Mouse (Mus musculus): Measurements from ENCODE around the gene Rbsn. TPM values are rescaled to one million over a fixed set of nuclear protein-coding genes. Genes with fewer than 3 reads are reported as not detected.

Gene Rbsn
- polyA plus RNA-seq, 1 experiment from 2014 or later: 35.6 TPM

GRCm38 (mm10) chr6:92158801-92159200 is 55.9 kb downstream of the Rbsn start:
- H3K36me3 ChIP-seq: peaks cover 91% of the 10 kb centered on the region
- no peaks in the 10 kb centered on the region for H3K4me1 ChIP-seq
- H3K9me3 ChIP-seq: no peaks in the 10 kb centered on the region
- H3K4me3 ChIP-seq: no peak overlapping the region
- H3K27me3 ChIP-seq: no peaks in the 10 kb centered on the region
- H3K4me2 ChIP-seq (replicated peaks): no peak overlapping the region
- ATAC-seq (ENCODE audit: insufficient number of reproducible peaks, insufficient read depth, low FRiP score, low TSS enrichment): no peak
- H3K9ac ChIP-seq: no peak overlapping the region
- no peak overlapping the region for H3K27ac ChIP-seq
- 89% methylated on average over 3 of the region's 3 CpGs for WGBS

GRCm38 (mm10) chr6:92153774-92154173 is 61.0 kb downstream of the Rbsn start:
- peaks cover 77% of the 10 kb centered on the region for H3K36me3 ChIP-seq
- 97% methylated on average over 1 of the region's 1 CpGs for WGBS
- H3K4me2 ChIP-seq (replicated peaks): no peak overlapping the region
- no peak for ATAC-seq (ENCODE audit: insufficient number of reproducible peaks, insufficient read depth, low FRiP score, low TSS enrichment)
- H3K27ac ChIP-seq: no peak overlapping the region
- no peaks in the 10 kb centered on the region for H3K27me3 ChIP-seq
- no peak overlapping the region for H3K4me3 ChIP-seq
- H3K9ac ChIP-seq: no peak overlapping the region
- no peaks in the 10 kb centered on the region for H3K4me1 ChIP-seq
- H3K9me3 ChIP-seq: no peaks in the 10 kb centered on the region

DNA sequence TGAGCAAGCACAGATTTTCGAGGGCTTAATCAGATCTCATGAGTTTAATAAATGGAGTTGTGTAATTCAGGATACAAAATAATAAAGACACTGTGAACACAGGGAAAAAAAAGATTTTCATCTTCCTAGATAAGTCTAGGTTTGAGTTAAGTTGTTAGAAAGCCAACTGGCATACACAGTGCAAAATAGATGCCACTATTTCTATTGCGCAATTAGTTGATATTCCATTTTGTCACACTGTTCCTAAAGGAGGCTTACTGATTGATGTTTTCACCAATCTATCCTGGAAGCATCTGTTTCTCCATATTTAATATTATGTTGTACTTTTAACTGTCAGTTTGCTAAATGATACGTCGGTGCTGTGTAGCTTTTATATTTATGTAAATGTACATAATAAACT is 68.8 kb downstream of the Rbsn start:
- H3K4me1 ChIP-seq: no peaks in the 10 kb centered on the region
- H3K4me3 ChIP-seq: no peak overlapping the region
- peaks cover 30% of the 10 kb centered on the region for H3K36me3 ChIP-seq
- 96% methylated on average over 4 of the region's 4 CpGs for WGBS
- no peaks in the 10 kb centered on the region for H3K27me3 ChIP-seq
- H3K9me3 ChIP-seq: no peaks in the 10 kb centered on the region
- H3K4me2 ChIP-seq (replicated peaks): no peak overlapping the region
- H3K9ac ChIP-seq: no peak overlapping the region
- ATAC-seq (ENCODE audit: insufficient number of reproducible peaks, insufficient read depth, low FRiP score, low TSS enrichment): no peak
- no peak overlapping the region for H3K27ac ChIP-seq

Other genes with a start within 250 kb of the Rbsn start
- 10.1 and 10.2 TPM in 2 replicates for gene Fgd5, start 236.0 kb downstream of the Rbsn start, polyA plus RNA-seq (2016; fragmentation: Nextera tagmentation; extraction: Ambion mirVana)
- gene Nr2c2, start 123.5 kb downstream of the Rbsn start, polyA plus RNA-seq (2016; fragmentation: Nextera tagmentation; extraction: Ambion mirVana): 29.7 and 34.0 TPM in 2 replicates
- gene Mrps25, start 30.9 kb downstream of the Rbsn start, polyA plus RNA-seq (2016; fragmentation: Nextera tagmentation; extraction: Ambion mirVana): 83.0 and 92.0 TPM in 2 replicates
- gene Trh, start 29.7 kb upstream of the Rbsn start, polyA plus RNA-seq (2016; fragmentation: Nextera tagmentation; extraction: Ambion mirVana): 0.59 and 0.65 TPM in 2 replicates

All from embryonic facial prominence, embryonic 12.5 days (tissue).